Mouse (Mus musculus) liver, embryonic 14.5 days (tissue): ENCODE data around the gene Prn. TPM values are rescaled to one million over a fixed set of nuclear protein-coding genes. Genes with fewer than 3 reads are reported as not detected.

ENCODE experiments used
- ATAC-seq: fragments of 200-750 bp; cut with Nextera tagmentation; 2 replicates; pipeline ENCODE4 v1.8.0; 2017; ENCODE audit warnings: moderate number of reproducible peaks, mild to moderate bottlenecking, moderate library complexity; ENCODE audit not compliant: insufficient read depth
- DNase-seq, 3 experiments: peaks; one replicate each; pipeline ENCODE4 v3.0.0-alpha.2; 2012 to 2013; ENCODE audit warnings: low read depth in 3 of 3, low spot score in 3 of 3
- H3K27ac ChIP-seq: fragments of 300-500 bp; sonication (generic); 2 replicates; pipeline ENCODE4 v1.5.1; 2014; ENCODE audit warnings: moderate library complexity, mild to moderate bottlenecking, control low read depth, inconsistent platforms
- H3K27me3 ChIP-seq: fragments of 300-500 bp; sonication (generic); 2 replicates; pipeline ENCODE4 v1.6.1; 2014; ENCODE audit warnings: mild to moderate bottlenecking, low read length, moderate library complexity; ENCODE audit not compliant: control insufficient read depth, insufficient read depth
- H3K36me3 ChIP-seq: fragments of 300-500 bp; sonication (generic); replicated peaks from 2 replicates; pipeline ENCODE4 v1.6.1; 2014; ENCODE audit warnings: low read depth; ENCODE audit not compliant: control insufficient read depth, insufficient read depth
- H3K4me1 ChIP-seq, 2 experiments: fragments of 200-500 bp in 1 of 2; fragments of 300-500 bp in 1 of 2; sonication (generic) in 1 of 2; replicated peaks; 2 replicates each; pipeline ENCODE4 v1.6.1; 2012 to 2014; ENCODE audit warnings: antibody characterized with exemption in 1 of 2, inconsistent platforms in 1 of 2, low read length in 1 of 2; ENCODE audit not compliant: control insufficient read depth in 2 of 2, insufficient read depth in 2 of 2
- H3K4me2 ChIP-seq: fragments of 300-500 bp; sonication (generic); 2 replicates; pipeline ENCODE4 v1.6.1; 2014; ENCODE audit warnings: low read depth, mild to moderate bottlenecking, control low read depth, moderate library complexity
- H3K4me3 ChIP-seq, 2 experiments: fragments of 200-500 bp in 1 of 2; fragments of 300-500 bp in 1 of 2; sonication (generic) in 1 of 2; 2 replicates each; pipeline ENCODE4 v1.5.1; 2012 to 2014; ENCODE audit warnings: low read depth in 2 of 2, low read length in 2 of 2, mild to moderate bottlenecking in 2 of 2, control low read depth in 1 of 2, inconsistent platforms in 1 of 2, moderate library complexity in 1 of 2; ENCODE audit not compliant: insufficient read depth in 1 of 2
- H3K9ac ChIP-seq: fragments of 300-500 bp; sonication (generic); replicated peaks from 2 replicates; pipeline ENCODE4 v1.6.1; 2014; ENCODE audit warnings: mild to moderate bottlenecking, control low read depth, moderate library complexity
- H3K9me3 ChIP-seq: fragments of 300-500 bp; sonication (generic); 2 replicates; pipeline ENCODE4 v1.6.1; 2016; ENCODE audit warnings: low read length, mixed read lengths; ENCODE audit not compliant: control insufficient read depth
- CTCF ChIP-seq: IDR thresholded peaks from 2 replicates; pipeline ENCODE4 v1.5.1; 2016; ENCODE audit warnings: antibody characterized with exemption, low read depth, control low read depth
- EP300 ChIP-seq: IDR thresholded peaks from 2 replicates; pipeline ENCODE4 v1.6.1; 2016; ENCODE audit warnings: antibody characterized with exemption, low read depth
- WGBS: fragments of 180-500 bp; shearing (Covaris S2); extraction: QIAGEN DNeasy Blood & Tissue Kit; methylation state at CpG from one replicate; pipeline ENCODE4 v1.1.7; 2014; ENCODE audit not compliant: insufficient replicate concordance; 5-methylcytosine and 5-hydroxymethylcytosine counted together
- polyA plus RNA-seq, 2 experiments: library from polyadenylated mRNA; depleted of rRNA in 1 of 2; stranded (reverse) in 1 of 2; unstranded in 1 of 2; fragments of >200 nt; fragmentation: Nextera tagmentation in 1 of 2; extraction: Ambion mirVana in 1 of 2; gene quantifications; 2 replicates each; pipeline versions ENCODE4 v1.2.1 to v1.2.3; 2012 to 2014

The Prn gene
- polyA plus RNA-seq, 2 experiments, result not detected

DNA sequence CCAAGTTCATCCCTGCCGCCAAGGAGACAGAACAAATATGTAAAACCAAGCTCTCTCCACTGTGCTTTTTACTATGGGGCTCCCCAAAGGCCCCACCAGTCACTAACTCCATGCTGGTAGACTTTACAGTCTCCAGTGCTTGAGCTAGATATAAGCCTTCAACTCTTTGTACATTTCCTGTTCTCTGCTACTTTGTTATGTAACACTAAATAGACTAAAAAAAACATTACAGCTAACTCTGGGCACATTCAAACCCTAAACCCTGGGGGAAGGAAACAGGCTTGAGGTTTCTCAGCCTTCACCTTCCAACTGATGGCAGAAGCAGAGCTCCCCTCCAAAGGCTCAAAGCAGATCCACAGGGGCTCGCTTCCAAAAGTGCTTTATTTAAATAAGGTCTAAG, 82.7 kb downstream of the Prn start:
- TF ChIP-seq EP300 (no peak), CTCF (no peak)
- Histone ChIP-seq H3K4me1 (no peaks in the 10 kb centered on the region), H3K4me2 (no peak overlapping the region), H3K27me3 (no peaks in the 10 kb centered on the region), H3K9ac (no peak overlapping the region), H3K27ac (no peak overlapping the region), H3K36me3 (no peaks in the 10 kb centered on the region), H3K4me3 (no peak overlapping the region), H3K9me3 (no peaks in the 10 kb centered on the region)
- DNase-seq (no peak), ATAC-seq (no peak)
- WGBS, result 53% methylated on average over 2 of the region's 2 CpGs

DNA sequence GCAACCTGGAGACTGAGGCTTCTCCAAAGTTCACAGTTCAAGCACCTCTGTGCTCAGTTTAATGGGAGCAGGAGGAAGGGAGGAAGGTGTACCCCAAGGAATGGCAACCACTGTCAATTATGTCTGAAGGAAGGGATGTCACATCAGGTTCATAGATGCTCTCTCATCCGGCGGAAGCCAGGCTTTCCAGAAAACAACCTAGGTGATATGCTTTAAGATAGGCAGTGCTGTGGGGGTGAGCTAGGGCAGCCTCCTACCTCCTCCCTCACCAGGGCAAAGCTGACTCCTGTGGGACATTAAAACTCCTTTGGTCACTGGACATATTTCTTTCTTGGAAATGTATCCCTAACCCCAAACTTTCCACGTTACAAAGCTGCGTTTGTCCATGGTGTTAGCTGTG, 83.4 kb downstream of the Prn start:
- Histone ChIP-seq H3K36me3 (no peaks in the 10 kb centered on the region), H3K27ac (no peak overlapping the region), H3K9ac (no peak overlapping the region), H3K9me3 (no peaks in the 10 kb centered on the region), H3K4me2 (no peak overlapping the region), H3K27me3 (no peaks in the 10 kb centered on the region), H3K4me3 (no peak overlapping the region), H3K4me1 (no peaks in the 10 kb centered on the region)
- 66% methylated on average over 4 of the region's 4 CpGs for WGBS
- TF ChIP-seq CTCF (no peak), EP300 (no peak)
- ATAC-seq (no peak), DNase-seq (no peak)

DNA sequence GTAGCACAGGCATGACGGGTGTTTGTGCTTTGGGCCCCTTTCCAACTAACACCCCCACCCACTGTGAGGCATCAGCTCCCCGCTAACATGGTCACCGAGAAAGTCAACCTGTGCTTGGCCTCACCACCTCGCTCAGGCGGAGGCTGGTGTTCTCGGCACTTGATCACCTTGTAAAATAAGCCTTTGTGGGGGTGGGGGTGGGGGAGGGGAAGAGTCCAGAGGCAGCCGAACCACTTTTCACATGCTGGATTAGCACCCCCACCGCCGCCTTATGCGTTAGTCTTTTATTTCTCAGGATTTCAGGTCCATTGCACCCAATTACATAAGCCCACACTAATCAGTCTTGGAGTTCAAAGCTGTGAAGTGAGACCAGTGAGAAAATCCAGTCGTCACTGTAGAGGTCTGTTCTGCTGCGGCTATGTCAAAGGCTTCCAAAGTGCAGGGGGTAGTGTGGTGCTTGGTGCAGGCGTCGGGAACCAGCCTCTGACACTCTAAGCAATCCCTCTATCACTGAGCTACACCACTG, 83.9 kb downstream of the Prn start:
- ATAC-seq (no peak), DNase-seq (no peak)
- Histone ChIP-seq H3K4me2 (no peak overlapping the region), H3K9me3 (no peaks in the 10 kb centered on the region), H3K4me3 (no peak overlapping the region), H3K9ac (no peak overlapping the region), H3K4me1 (no peaks in the 10 kb centered on the region), H3K27ac (no peak overlapping the region), H3K36me3 (no peaks in the 10 kb centered on the region), H3K27me3 (no peaks in the 10 kb centered on the region)
- WGBS, result 61% methylated on average over 14 of the region's 14 CpGs
- no peak for TF ChIP-seq EP300
- TF ChIP-seq CTCF, result no peak

DNA sequence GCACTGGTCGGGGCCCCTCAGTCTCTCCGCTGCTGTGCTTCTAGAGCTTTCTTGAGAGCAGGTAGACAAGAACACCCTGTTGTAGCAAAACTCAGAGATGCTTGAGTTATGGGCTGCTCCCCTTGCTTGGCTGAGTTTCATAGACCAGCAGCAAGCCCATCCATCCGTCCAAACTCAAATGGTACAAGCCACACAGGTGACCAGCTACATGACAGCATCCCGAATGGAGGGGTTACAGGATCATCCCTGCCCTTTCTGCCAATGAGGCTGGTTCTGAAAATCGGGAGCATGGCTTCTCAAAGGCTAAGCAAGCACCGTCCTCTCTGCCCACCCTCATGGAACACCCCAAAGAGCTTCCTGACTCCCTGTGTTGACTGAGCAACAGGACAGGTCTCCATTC, 85.2 kb downstream of the Prn start:
- TF ChIP-seq EP300 (no peak), CTCF (no peak)
- H3K9me3 ChIP-seq, result no peaks in the 10 kb centered on the region
- 69% methylated on average over 6 of the region's 6 CpGs for WGBS
- DNase-seq (no peak), ATAC-seq (no peak)
- no peak overlapping the region for H3K4me2 ChIP-seq
- no peaks in the 10 kb centered on the region for H3K27me3 ChIP-seq
- H3K36me3 ChIP-seq, result no peaks in the 10 kb centered on the region
- no peak overlapping the region for H3K9ac ChIP-seq
- H3K27ac ChIP-seq, result no peak overlapping the region
- H3K4me1 ChIP-seq, result no peaks in the 10 kb centered on the region
- H3K4me3 ChIP-seq, result no peak overlapping the region

GRCm38 (mm10) chr2:131995742-131996141, 86.0 kb downstream of the Prn start:
- TF ChIP-seq CTCF (no peak), EP300 (no peak)
- ATAC-seq, result no peak
- Histone ChIP-seq H3K9me3 (no peaks in the 10 kb centered on the region), H3K36me3 (no peaks in the 10 kb centered on the region), H3K4me3 (no peak overlapping the region), H3K27me3 (no peaks in the 10 kb centered on the region), H3K4me2 (no peak overlapping the region), H3K27ac (no peak overlapping the region), H3K9ac (no peak overlapping the region), H3K4me1 (no peaks in the 10 kb centered on the region)
- DNase-seq, result no peak
- 65% methylated on average over 12 of the region's 12 CpGs for WGBS
